Mouse (Mus musculus): ENCODE results near the gene Gm1527.
"Not testable (repeated sequence)": the region's sequence is repeated elsewhere in the genome, so short reads cannot be mapped to it uniquely, and the experiment has no call there.

Gene Gm1527
- long read RNA-seq, experiment 1, result 0 reads
- long read RNA-seq, experiment 2, result 0 reads

DNA sequence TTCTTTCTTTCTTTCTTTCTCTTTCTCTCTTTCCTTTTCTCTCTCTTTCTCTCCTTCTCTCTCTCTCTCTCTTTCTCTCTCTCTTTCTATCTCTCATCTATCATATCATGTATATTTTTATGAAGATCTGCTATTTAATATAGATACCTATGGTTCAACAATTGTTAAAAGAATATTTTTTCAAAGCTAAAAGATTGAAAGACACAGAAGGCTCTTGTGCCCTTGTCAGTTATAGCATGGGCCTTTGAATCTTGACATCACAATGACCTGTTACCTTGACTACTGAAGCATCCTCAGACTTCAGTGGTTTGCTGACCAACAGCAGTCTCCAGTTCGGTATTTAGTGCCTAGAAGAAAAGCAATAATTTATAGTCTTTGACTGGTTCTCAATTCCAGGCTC, at the start of gene Gm1527:
Gene Gm1527 (plus strand): TSS at position 301 of the 400 bp plus-strand sequence.
- intact Hi-C loops (cut with DNase I), result no loop called here

DNA sequence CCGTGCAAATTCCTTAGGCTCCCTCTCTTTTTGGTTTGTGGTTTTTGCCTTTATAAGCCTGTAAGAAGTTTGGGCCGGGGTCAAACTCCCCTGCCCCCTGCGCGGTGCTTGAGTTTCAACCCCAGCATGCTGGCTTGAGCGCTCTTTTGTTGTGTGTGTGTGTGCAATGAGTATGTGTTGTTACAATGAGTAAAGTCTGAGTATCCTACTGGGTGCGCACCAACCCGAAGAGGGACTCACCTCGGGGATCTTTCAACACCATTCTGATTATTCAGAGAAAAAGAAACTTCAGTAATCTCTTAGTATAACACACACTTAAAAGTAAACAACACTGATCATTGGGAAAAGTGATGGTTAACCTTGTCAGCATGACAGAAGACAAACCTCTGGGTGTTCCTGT, 49.2 kb upstream of the Gm1527 start:
- intact Hi-C loops (cut with DNase I), result no loop called here

DNA sequence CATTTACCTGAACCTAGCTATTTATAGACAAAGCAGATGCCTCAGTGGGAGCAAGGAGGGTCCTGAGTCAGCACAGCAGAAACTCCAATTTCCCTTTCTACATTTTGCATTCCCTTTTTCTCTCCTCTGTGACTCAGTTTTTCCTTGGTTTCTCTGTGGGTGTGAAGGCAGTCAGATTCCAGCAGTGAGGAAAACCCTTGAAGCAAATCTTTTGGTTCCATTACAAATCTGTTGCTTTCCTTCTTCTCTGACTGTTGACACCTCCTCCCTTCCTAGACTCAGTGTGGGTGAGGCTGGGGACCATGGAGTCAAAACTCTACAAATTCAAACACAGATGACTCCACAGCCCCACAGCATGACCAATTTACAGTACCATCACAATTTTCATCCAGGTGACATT, 45.3 kb upstream of the Gm1527 start:
- intact Hi-C loops (cut with DNase I), result no loop called here

DNA sequence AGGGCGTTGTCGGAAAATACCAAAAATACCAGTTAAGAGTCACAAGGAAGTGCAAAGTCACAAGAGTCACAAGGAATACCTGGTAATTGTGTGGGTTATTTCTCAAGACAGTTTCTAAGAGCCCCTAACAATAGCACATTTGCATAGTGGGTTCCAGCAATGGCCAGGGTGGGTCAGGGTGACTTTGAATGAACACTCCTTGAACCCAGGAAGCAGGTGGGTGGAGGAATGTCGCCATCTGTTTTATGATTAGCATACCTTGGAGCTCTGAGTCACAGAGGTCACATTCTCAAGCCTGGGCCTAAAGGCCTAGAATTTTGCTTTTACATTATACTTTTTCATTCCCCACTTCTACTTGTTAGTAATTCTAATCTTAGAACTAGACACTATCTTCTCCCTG, 40.2 kb upstream of the Gm1527 start:
- intact Hi-C loops (cut with DNase I), result not testable (repeated sequence)

DNA sequence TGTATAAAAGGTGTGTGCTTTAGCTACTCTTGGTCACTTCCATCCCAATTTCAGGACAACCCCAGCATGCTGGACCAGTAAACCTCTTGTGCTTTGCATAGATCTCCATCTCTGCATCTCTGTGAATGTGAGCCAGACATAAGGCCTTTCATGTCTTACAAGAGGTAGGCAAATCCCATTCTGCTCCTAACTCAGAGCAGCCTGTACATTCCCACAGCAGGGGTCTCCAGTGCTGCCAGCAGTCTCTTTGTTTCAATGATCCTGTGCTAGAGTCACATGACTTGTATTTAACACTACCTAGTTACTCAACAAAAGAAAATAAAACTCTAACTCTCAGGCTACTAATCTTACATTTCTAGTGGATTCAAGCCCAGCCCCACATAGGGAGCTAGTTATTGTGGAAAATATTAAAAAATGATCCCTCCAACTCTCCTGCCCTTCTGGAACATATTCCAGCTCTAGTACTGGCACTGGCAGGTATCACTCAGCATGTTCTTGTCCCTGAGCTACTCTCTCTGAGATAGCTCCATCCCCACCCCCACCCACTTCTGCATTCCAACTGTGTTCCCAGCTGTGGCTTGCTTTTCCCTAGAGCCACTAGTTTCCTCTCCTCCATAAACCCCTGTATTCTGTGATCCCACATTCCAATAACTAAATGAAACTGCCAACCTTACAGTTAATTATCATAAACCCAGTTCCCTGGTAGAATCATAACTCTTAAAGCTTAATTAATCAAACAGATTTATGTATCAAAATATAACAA, 32.6 kb upstream of the Gm1527 start:
- intact Hi-C loops (cut with DNase I), result not testable (repeated sequence)

DNA sequence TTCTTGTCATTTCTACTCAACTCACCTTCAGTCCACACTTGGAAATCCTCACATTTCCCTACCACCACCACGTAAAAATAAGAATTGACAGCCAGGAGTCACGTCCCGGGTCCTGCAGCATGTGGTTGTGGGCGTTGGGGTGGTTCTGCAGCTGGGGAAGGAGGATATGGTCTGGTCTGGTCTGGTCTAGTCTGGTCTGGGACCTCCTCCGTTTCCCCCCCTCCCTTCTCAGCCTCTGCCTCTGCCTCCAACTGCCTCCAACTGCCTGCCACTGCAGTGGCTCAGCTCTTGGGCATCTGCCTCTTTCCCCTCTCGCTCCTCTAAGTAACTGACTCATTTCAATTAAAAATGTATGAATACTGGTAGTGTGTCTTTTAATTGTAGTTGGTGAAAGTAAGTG, 4.5 kb downstream of the Gm1527 start:
- intact Hi-C loops (cut with DNase I), result not testable (repeated sequence)

DNA sequence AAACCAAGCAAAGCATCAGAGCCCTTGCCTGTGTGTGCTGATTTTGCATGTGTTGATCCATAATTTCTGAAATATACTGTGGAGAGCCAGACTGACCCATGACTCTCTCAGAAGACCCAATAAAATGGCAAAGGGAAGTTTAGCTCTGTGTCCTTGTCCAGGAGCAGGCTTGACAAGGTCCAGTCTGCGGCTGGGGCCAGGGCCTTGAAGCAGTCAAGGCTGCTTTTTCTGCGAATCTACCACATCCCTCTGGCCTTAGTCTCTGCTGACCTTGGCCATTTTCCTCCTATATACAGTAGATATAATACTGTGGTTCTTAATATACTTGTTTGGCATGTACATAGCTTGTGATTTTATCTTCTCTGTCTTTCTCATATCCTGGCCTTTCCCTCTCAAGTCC, 73.5 kb downstream of the Gm1527 start:
- intact Hi-C loops (cut with DNase I), result loop anchor here (2.0 kb wide), 1 partner anchor 149 kb away; no protein-coding TSS in a partner anchor

DNA sequence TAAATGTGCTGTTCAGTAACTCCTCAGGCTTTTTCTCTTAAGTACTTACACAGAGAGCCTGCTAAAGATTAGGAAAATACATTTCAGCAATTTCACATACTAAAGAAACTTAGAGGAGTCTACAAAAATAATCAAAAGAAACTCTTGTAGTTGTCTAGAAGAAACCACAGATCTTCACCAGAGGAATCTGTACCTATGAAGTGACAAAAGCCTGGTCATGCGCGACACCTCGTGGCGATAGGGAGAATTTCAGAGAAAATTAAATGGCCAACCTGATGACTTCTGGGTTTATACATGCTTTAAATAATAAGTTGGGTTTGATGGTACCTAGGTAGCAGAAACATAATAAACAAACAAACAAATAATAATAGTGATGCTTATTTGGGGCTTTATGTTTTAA, 76.4 kb downstream of the Gm1527 start:
- intact Hi-C loops (cut with DNase I), result no loop called here
